Comparison of ENCODE assay signal across 26 mouse cellular contexts in the genomic region with DNA sequence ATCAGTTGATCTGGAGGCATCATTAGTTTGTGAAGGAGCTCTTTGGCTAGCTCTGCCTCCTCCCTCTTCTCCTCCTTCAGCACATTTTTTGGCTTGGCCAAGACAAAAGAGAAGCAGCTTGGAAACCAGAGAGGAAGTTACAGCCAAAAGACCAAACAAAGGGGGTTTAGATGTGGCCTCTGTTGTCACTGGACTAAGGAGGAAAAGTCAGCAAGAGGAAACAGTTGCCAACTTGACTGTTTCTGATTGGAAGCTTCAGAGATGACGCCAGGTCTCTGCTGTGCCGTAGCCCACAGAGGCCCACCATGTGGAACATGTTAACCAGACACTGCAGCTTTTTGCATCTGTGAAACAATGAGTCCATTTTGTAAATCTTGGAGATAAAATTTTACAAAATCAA.
DNase-seq lines count a peak whose midpoint lies in the region; ATAC-seq and TF ChIP-seq lines count a peak whose summit lies in the region.
"Had no signal": no experiment of that assay in that cellular context is flagged by ENCODE, and none has a peak within 500 bp of the region (broad histone marks: within the 10 kb centered on the region; RNA-seq: fewer than 3 reads in every experiment).

No protein-coding gene starts in this region.

- no peaks in the 10 kb centered on the region for H3K9me3 ChIP-seq in midbrain, postnatal 0 days (ENCODE audit: low read length)
- no peaks in the 10 kb centered on the region for H3K9me3 ChIP-seq in midbrain, embryonic 10.5 days (replicated peaks)
- H3K9me3 ChIP-seq in embryonic facial prominence, embryonic 14.5 days (ENCODE audit: control insufficient read depth, low read length): no peaks in the 10 kb centered on the region
- H3K9me3 ChIP-seq: embryonic facial prominence, embryonic 12.5 days; forebrain, embryonic 12.5 days; forebrain, embryonic 15.5 days; heart, embryonic 15.5 days; hindbrain, embryonic 10.5 days; hindbrain, embryonic 13.5 days had no signal

- no peak for DNase-seq in gastrocnemius, adult 2 months
- no peak for DNase-seq in gastrocnemius, postnatal 14 days
- peak; percentile 3 for DNase-seq in midbrain, postnatal 0 days (ENCODE audit: low spot score)
- DNase-seq in midbrain, embryonic 10.5 days (ENCODE audit: low spot score): no peak
- DNase-seq in embryonic facial prominence, embryonic 14.5 days (ENCODE audit: low spot score): peak; percentile 55
- DNase-seq in heart, adult 18-20 months: no peak
- no peak for DNase-seq in cerebellum, adult 9-11 months
- DNase-seq: adrenal gland, adult 8-10 months; adrenal gland, postnatal 36 days; cerebellum, adult 18-20 months; cerebellum, postnatal 14 days; heart, adult 11 months; heart, postnatal 10 days; heart, postnatal 36 days; kidney, adult 2 months had no signal

- ATAC-seq in midbrain, postnatal 0 days (ENCODE audit: low FRiP score): no peak
- no peak for ATAC-seq in embryonic facial prominence, embryonic 14.5 days (ENCODE audit: low read depth)
- ATAC-seq: activated CD4-positive, CD25-positive, alpha-beta regulatory T cell, adult 4 months; CD4-positive, CD25-positive, alpha-beta regulatory T cell, adult 4 months; forebrain, embryonic 15.5 days; intestine, postnatal 0 days had no signal

- no peaks in the 10 kb centered on the region for H3K27me3 ChIP-seq in midbrain, postnatal 0 days (ENCODE audit: insufficient read depth, low read length)
- no peaks in the 10 kb centered on the region for H3K27me3 ChIP-seq in midbrain, embryonic 10.5 days (ENCODE audit: low read depth, poor library complexity, severe bottlenecking)
- no peaks in the 10 kb centered on the region for H3K27me3 ChIP-seq in embryonic facial prominence, embryonic 14.5 days (replicated peaks; ENCODE audit: control insufficient read depth, insufficient read depth, low read length)
- H3K27me3 ChIP-seq: embryonic facial prominence, embryonic 12.5 days; forebrain, embryonic 12.5 days; forebrain, embryonic 15.5 days; heart, embryonic 12.5 days; heart, embryonic 15.5 days; hindbrain, embryonic 13.5 days had no signal

- TF ChIP-seq CTCF in gastrocnemius, adult 2 months (IDR thresholded peaks at IDR 0.05): no peak
- TF ChIP-seq CTCF in midbrain, postnatal 0 days (IDR thresholded peaks at IDR 0.05): no peak

- H3K4me1 ChIP-seq in midbrain, postnatal 0 days (ENCODE audit: insufficient read depth, low read length): no peaks in the 10 kb centered on the region
- no peaks in the 10 kb centered on the region for H3K4me1 ChIP-seq in midbrain, embryonic 10.5 days
- H3K4me1 ChIP-seq in embryonic facial prominence, embryonic 14.5 days (ENCODE audit: control insufficient read depth, insufficient read depth, low read length): no peaks in the 10 kb centered on the region
- H3K4me1 ChIP-seq: embryonic facial prominence, embryonic 12.5 days; forebrain, embryonic 12.5 days; forebrain, embryonic 15.5 days; heart, embryonic 15.5 days; hindbrain, embryonic 10.5 days; hindbrain, embryonic 13.5 days had no signal

- H3K9ac ChIP-seq in midbrain, postnatal 0 days (replicated peaks; ENCODE audit: low read length, poor library complexity, severe bottlenecking): no peak overlapping the region
- H3K9ac ChIP-seq in embryonic facial prominence, embryonic 14.5 days (ENCODE audit: low read depth, low read length): no peak overlapping the region
- H3K9ac ChIP-seq: embryonic facial prominence, embryonic 12.5 days; forebrain, embryonic 12.5 days; forebrain, embryonic 15.5 days; heart, embryonic 12.5 days; heart, embryonic 15.5 days; hindbrain, embryonic 13.5 days had no signal

- peak overlapping the region; percentile 35 for H3K27ac ChIP-seq in gastrocnemius, adult 2 months
- H3K27ac ChIP-seq in midbrain, postnatal 0 days (ENCODE audit: low read depth, low read length): no peak overlapping the region
- H3K27ac ChIP-seq in midbrain, embryonic 10.5 days (replicated peaks): no peak overlapping the region
- H3K27ac ChIP-seq in embryonic facial prominence, embryonic 14.5 days (replicated peaks; ENCODE audit: low read depth, low read length): no peak overlapping the region
- H3K27ac ChIP-seq: embryonic facial prominence, embryonic 12.5 days; forebrain, embryonic 12.5 days; forebrain, embryonic 15.5 days; heart, embryonic 15.5 days; hindbrain, embryonic 10.5 days; hindbrain, embryonic 13.5 days had no signal

- H3K36me3 ChIP-seq in midbrain, postnatal 0 days (ENCODE audit: insufficient read depth, low read length): no peaks in the 10 kb centered on the region
- H3K36me3 ChIP-seq in midbrain, embryonic 10.5 days: no peaks in the 10 kb centered on the region
- H3K36me3 ChIP-seq in embryonic facial prominence, embryonic 14.5 days (ENCODE audit: control insufficient read depth, insufficient read depth, low read length): peaks cover 14% of the 10 kb centered on the region
- H3K36me3 ChIP-seq: embryonic facial prominence, embryonic 12.5 days; forebrain, embryonic 12.5 days; forebrain, embryonic 15.5 days; heart, embryonic 12.5 days; heart, embryonic 15.5 days; hindbrain, embryonic 10.5 days; hindbrain, embryonic 13.5 days had no signal

- intact Hi-C loops in gastrocnemius, adult 2 months (cut with DNase I): loop anchor here (10.0 kb wide), 1 partner anchor 598 kb away; no protein-coding TSS in a partner anchor
- intact Hi-C loops in gastrocnemius, postnatal 14 days (cut with DNase I; ENCODE audit: low total_unique reads): no loop called here

- no peak overlapping the region for H3K4me2 ChIP-seq in midbrain, postnatal 0 days (ENCODE audit: low read depth, low read length, poor library complexity, severe bottlenecking)
- H3K4me2 ChIP-seq in embryonic facial prominence, embryonic 14.5 days (ENCODE audit: low read depth, low read length): no peak overlapping the region
- H3K4me2 ChIP-seq: embryonic facial prominence, embryonic 12.5 days; forebrain, embryonic 12.5 days; forebrain, embryonic 15.5 days; heart, embryonic 12.5 days; heart, embryonic 15.5 days; hindbrain, embryonic 13.5 days had no signal

- no peak overlapping the region for H3K4me3 ChIP-seq in gastrocnemius, adult 2 months
- H3K4me3 ChIP-seq in midbrain, postnatal 0 days (ENCODE audit: low read depth, low read length): no peak overlapping the region
- H3K4me3 ChIP-seq in midbrain, embryonic 10.5 days: no peak overlapping the region
- no peak overlapping the region for H3K4me3 ChIP-seq in embryonic facial prominence, embryonic 14.5 days (ENCODE audit: low read depth, low read length)
- H3K4me3 ChIP-seq: embryonic facial prominence, embryonic 12.5 days; erythroblast, embryonic 14.5 days; forebrain, embryonic 12.5 days; forebrain, embryonic 15.5 days; heart, embryonic 12.5 days; heart, embryonic 15.5 days; hindbrain, embryonic 10.5 days; hindbrain, embryonic 13.5 days had no signal

- WGBS in midbrain, postnatal 0 days: 73% methylated on average over 2 of the region's 2 CpGs
- 79% methylated on average over 2 of the region's 2 CpGs for WGBS in midbrain, embryonic 10.5 days
- WGBS in embryonic facial prominence, embryonic 14.5 days: 42% methylated on average over 2 of the region's 2 CpGs

Comparison
In these comparisons a context has a peak if more than half of its experiments do, and no peak if none do; other contexts are left out.
1. DNase-seq: peak in midbrain, postnatal 0 days (single experiment) and embryonic facial prominence, embryonic 14.5 days (single experiment); none in gastrocnemius, adult 2 months (single experiment), gastrocnemius, postnatal 14 days (single experiment), midbrain, embryonic 10.5 days (single experiment), heart, adult 18-20 months (0 of 2) and cerebellum, adult 9-11 months (single experiment).